Mouse (Mus musculus): Measurements from ENCODE around the gene Bahcc1. TPM values are rescaled to one million over a fixed set of nuclear protein-coding genes. Genes with fewer than 3 reads are reported as not detected.

Bahcc1 gene
- polyA plus RNA-seq, 2 experiments, result 14.0 to 22.9 TPM

GRCm38 (mm10) chr11:120320156-120320555, 87.4 kb downstream of the Bahcc1 start:
- DNase-seq (ENCODE audit: low spot score) (no peak), ATAC-seq (ENCODE audit: low FRiP score, low read depth) (no peak)
- Histone ChIP-seq H3K27me3 (ENCODE audit: control insufficient read depth, insufficient read depth, low read length) (no peaks in the 10 kb centered on the region), H3K9ac (ENCODE audit: low read depth, low read length, severe bottlenecking) (no peak overlapping the region), H3K9me3 (ENCODE audit: control insufficient read depth, low read length) (no peaks in the 10 kb centered on the region), H3K4me2 (replicated peaks; ENCODE audit: low read depth, low read length, severe bottlenecking) (no peak overlapping the region), H3K4me3 (replicated peaks; ENCODE audit: low read length) (no peak overlapping the region), H3K36me3 (ENCODE audit: control insufficient read depth, insufficient read depth, low read length) (no peaks in the 10 kb centered on the region), H3K4me1 (ENCODE audit: control insufficient read depth, insufficient read depth, low read length) (peaks cover 9% of the 10 kb centered on the region; the same call in 1 of the 2 replicates), H3K27ac (replicated peaks; ENCODE audit: low read depth, low read length) (no peak overlapping the region)
- 96% methylated on average over 10 of the region's 10 CpGs for WGBS
- TF ChIP-seq POLR2A (IDR thresholded peaks at IDR 0.05; ENCODE audit: borderline replicate concordance, extremely low read depth, insufficient read depth, insufficient read length), result no peak

GRCm38 (mm10) chr11:120335431-120336021, 102.8 kb downstream of the Bahcc1 start:
- no peak overlapping the region for H3K27ac ChIP-seq (replicated peaks; ENCODE audit: low read depth, low read length)
- no peaks in the 10 kb centered on the region for H3K9me3 ChIP-seq (ENCODE audit: control insufficient read depth, low read length)
- ATAC-seq (ENCODE audit: low FRiP score, low read depth), result no peak
- TF ChIP-seq POLR2A (IDR thresholded peaks at IDR 0.05; ENCODE audit: borderline replicate concordance, extremely low read depth, insufficient read depth, insufficient read length), result no peak
- no peak for DNase-seq (ENCODE audit: low spot score)
- H3K4me3 ChIP-seq (replicated peaks; ENCODE audit: low read length), result no peak overlapping the region
- no peak overlapping the region for H3K9ac ChIP-seq (ENCODE audit: low read depth, low read length, severe bottlenecking)
- no peaks in the 10 kb centered on the region for H3K4me1 ChIP-seq (ENCODE audit: control insufficient read depth, insufficient read depth, low read length)
- H3K27me3 ChIP-seq (ENCODE audit: control insufficient read depth, insufficient read depth, low read length), result no peaks in the 10 kb centered on the region
- no peak overlapping the region for H3K4me2 ChIP-seq (replicated peaks; ENCODE audit: low read depth, low read length, severe bottlenecking)
- WGBS, result 74% methylated on average over 6 of the region's 6 CpGs
- H3K36me3 ChIP-seq (ENCODE audit: control insufficient read depth, insufficient read depth, low read length), result no peaks in the 10 kb centered on the region

- H3K9me3 ChIP-seq (ENCODE audit: control insufficient read depth, low read length), result no peaks in the 10 kb centered on the region
- no peak overlapping the region for H3K9ac ChIP-seq (ENCODE audit: low read depth, low read length, severe bottlenecking)
- TF ChIP-seq POLR2A (IDR thresholded peaks at IDR 0.05; ENCODE audit: borderline replicate concordance, extremely low read depth, insufficient read depth, insufficient read length), result no peak
- H3K4me3 ChIP-seq (replicated peaks; ENCODE audit: low read length), result no peak overlapping the region
- ATAC-seq (ENCODE audit: low FRiP score, low read depth) (no peak), DNase-seq (ENCODE audit: low spot score) (no peak)
- H3K36me3 ChIP-seq (ENCODE audit: control insufficient read depth, insufficient read depth, low read length), result no peaks in the 10 kb centered on the region
- 25% methylated on average over 2 of the region's 2 CpGs for WGBS
- no peaks in the 10 kb centered on the region for H3K27me3 ChIP-seq (ENCODE audit: control insufficient read depth, insufficient read depth, low read length)
- H3K4me1 ChIP-seq (ENCODE audit: control insufficient read depth, insufficient read depth, low read length), result no peaks in the 10 kb centered on the region
- no peak overlapping the region for H3K27ac ChIP-seq (replicated peaks; ENCODE audit: low read depth, low read length)
- H3K4me2 ChIP-seq (replicated peaks; ENCODE audit: low read depth, low read length, severe bottlenecking), result no peak overlapping the region
Observed at GRCm38 (mm10) chr11:120337447-120337846, 104.7 kb downstream of the Bahcc1 start.

GRCm38 (mm10) chr11:120338786-120339185, 106.0 kb downstream of the Bahcc1 start:
- WGBS, result 69% methylated on average over 3 of the region's 3 CpGs
- Histone ChIP-seq H3K4me1 (ENCODE audit: control insufficient read depth, insufficient read depth, low read length) (no peaks in the 10 kb centered on the region), H3K27ac (replicated peaks; ENCODE audit: low read depth, low read length) (no peak overlapping the region), H3K36me3 (ENCODE audit: control insufficient read depth, insufficient read depth, low read length) (no peaks in the 10 kb centered on the region), H3K4me3 (replicated peaks; ENCODE audit: low read length) (no peak overlapping the region), H3K9me3 (ENCODE audit: control insufficient read depth, low read length) (no peaks in the 10 kb centered on the region), H3K9ac (ENCODE audit: low read depth, low read length, severe bottlenecking) (no peak overlapping the region), H3K27me3 (ENCODE audit: control insufficient read depth, insufficient read depth, low read length) (no peaks in the 10 kb centered on the region), H3K4me2 (replicated peaks; ENCODE audit: low read depth, low read length, severe bottlenecking) (no peak overlapping the region)
- TF ChIP-seq POLR2A (IDR thresholded peaks at IDR 0.05; ENCODE audit: borderline replicate concordance, extremely low read depth, insufficient read depth, insufficient read length), result no peak
- DNase-seq (ENCODE audit: low spot score) (no peak), ATAC-seq (ENCODE audit: low FRiP score, low read depth) (no peak)

GRCm38 (mm10) chr11:120339978-120340513, 107.3 kb downstream of the Bahcc1 start:
- Histone ChIP-seq H3K9me3 (ENCODE audit: control insufficient read depth, low read length) (no peaks in the 10 kb centered on the region), H3K27ac (replicated peaks; ENCODE audit: low read depth, low read length) (no peak overlapping the region), H3K4me3 (replicated peaks; ENCODE audit: low read length) (no peak overlapping the region), H3K4me1 (ENCODE audit: control insufficient read depth, insufficient read depth, low read length) (0 out of 2 replicates have a peak, but pooled peaks cover 2% of the 10 kb centered on the region), H3K27me3 (ENCODE audit: control insufficient read depth, insufficient read depth, low read length) (no peaks in the 10 kb centered on the region), H3K9ac (ENCODE audit: low read depth, low read length, severe bottlenecking) (no peak overlapping the region), H3K36me3 (ENCODE audit: control insufficient read depth, insufficient read depth, low read length) (peaks cover 6% of the 10 kb centered on the region), H3K4me2 (replicated peaks; ENCODE audit: low read depth, low read length, severe bottlenecking) (no peak overlapping the region)
- ATAC-seq (ENCODE audit: low FRiP score, low read depth) (no peak), DNase-seq (ENCODE audit: low spot score) (no peak)
- TF ChIP-seq POLR2A (IDR thresholded peaks at IDR 0.05; ENCODE audit: borderline replicate concordance, extremely low read depth, insufficient read depth, insufficient read length), result no peak
- WGBS, result 84% methylated on average over 10 of the region's 10 CpGs
